Mouse (Mus musculus): ENCODE measurements at regions not wholly inside any gene's neighbourhood (a gene's known extent, or its start where the extent isn't known, plus 50 kb on each side); places are given as distances from the start of the nearest gene placed in this dataset.

DNA sequence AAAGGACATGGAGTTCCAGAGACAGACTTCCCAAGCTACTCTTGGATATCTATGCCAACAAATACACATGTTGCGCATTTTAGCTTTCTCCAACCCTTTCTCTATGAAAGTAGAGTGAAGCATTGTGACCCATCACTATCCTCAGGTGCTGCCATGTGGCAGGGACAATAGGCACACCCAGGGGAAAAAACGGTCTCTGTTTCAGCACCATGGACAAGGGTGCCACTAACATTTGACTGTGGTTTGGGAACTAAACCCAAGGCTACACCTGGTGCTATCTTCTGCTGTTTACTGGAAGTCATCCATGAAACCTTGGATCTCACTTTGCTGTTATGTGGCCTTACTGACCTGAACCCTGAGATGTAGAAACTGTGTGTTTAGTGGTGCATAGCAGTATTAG, 73.5 kb upstream of the Kcna3 start:
- no peak for TF ChIP-seq CTCF (IDR thresholded peaks at IDR 0.05; ENCODE audit: borderline replicate concordance, control insufficient read depth, extremely low read depth, insufficient read depth, low read length, poor library complexity)
- no peak for TF ChIP-seq POLR2A (IDR thresholded peaks at IDR 0.05; ENCODE audit: control insufficient read depth, extremely low read depth, insufficient read depth, low read length, poor library complexity)

Measured in thymus, adult 2 months (tissue).